Mouse (Mus musculus) liver, embryonic 11.5 days (tissue): ENCODE data around the gene Wdr1. TPM values are rescaled to one million over a fixed set of nuclear protein-coding genes. Genes with fewer than 3 reads are reported as not detected.

ENCODE experiments used
- ATAC-seq: fragments of 200-750 bp; cut with Nextera tagmentation; replicated peaks from 2 replicates; pipeline ENCODE4 v1.8.0; 2017; ENCODE audit warnings: moderate number of reproducible peaks, mild to moderate bottlenecking, moderate TSS enrichment, moderate library complexity; ENCODE audit not compliant: low FRiP score
- DNase-seq: peaks from one replicate; pipeline ENCODE4 v3.0.0-alpha.2; 2017; ENCODE audit warnings: low spot score
- H3K27ac ChIP-seq: fragments of 300-500 bp; sonication (generic); 2 replicates; pipeline ENCODE4 v1.5.1; 2014; ENCODE audit warnings: mild to moderate bottlenecking, low read depth, low read length, control low read depth
- H3K27me3 ChIP-seq: fragments of 300-500 bp; sonication (generic); replicated peaks from 2 replicates; pipeline ENCODE4 v1.6.1; 2014; ENCODE audit warnings: low read length, mixed read lengths; ENCODE audit not compliant: control insufficient read depth, insufficient read depth
- H3K36me3 ChIP-seq: fragments of 300-500 bp; sonication (generic); 2 replicates; pipeline ENCODE4 v1.6.1; 2014; ENCODE audit warnings: mild to moderate bottlenecking, low read length, moderate library complexity, mixed read lengths; ENCODE audit not compliant: control insufficient read depth, insufficient read depth
- H3K4me1 ChIP-seq: fragments of 300-500 bp; sonication (generic); replicated peaks from 2 replicates; pipeline ENCODE4 v1.6.1; 2014; ENCODE audit warnings: low read length, mixed read lengths; ENCODE audit not compliant: control insufficient read depth, insufficient read depth
- H3K4me2 ChIP-seq: fragments of 300-500 bp; sonication (generic); 2 replicates; pipeline ENCODE4 v1.6.1; 2014; ENCODE audit warnings: mild to moderate bottlenecking, control low read depth, moderate library complexity
- H3K4me3 ChIP-seq: fragments of 300-500 bp; sonication (generic); 2 replicates; pipeline ENCODE4 v1.5.1; 2014; ENCODE audit warnings: low read depth, low read length, control low read depth
- H3K9ac ChIP-seq: fragments of 300-500 bp; sonication (generic); 2 replicates; pipeline ENCODE4 v1.6.1; 2014; ENCODE audit warnings: low read depth, low read length, control low read depth
- H3K9me3 ChIP-seq: fragments of 300-500 bp; sonication (generic); 2 replicates; pipeline ENCODE4 v1.6.1; 2016; ENCODE audit warnings: low read length, inconsistent platforms, mixed read lengths; ENCODE audit not compliant: control insufficient read depth
- WGBS: fragments of 180-500 bp; shearing (Covaris S2); extraction: QIAGEN DNeasy Blood & Tissue Kit; methylation state at CpG from one replicate; pipeline ENCODE4 v1.1.7; 2014; 5-methylcytosine and 5-hydroxymethylcytosine counted together
- polyA plus RNA-seq: library from polyadenylated mRNA; unstranded; fragments of >200 nt; fragmentation: Nextera tagmentation; extraction: Ambion mirVana; gene quantifications from 2 replicates; pipeline ENCODE4 v1.2.1, GENCODE M21; 2014

Gene Wdr1
- polyA plus RNA-seq, 1 experiment from 2014 or later = 178 TPM

DNA sequence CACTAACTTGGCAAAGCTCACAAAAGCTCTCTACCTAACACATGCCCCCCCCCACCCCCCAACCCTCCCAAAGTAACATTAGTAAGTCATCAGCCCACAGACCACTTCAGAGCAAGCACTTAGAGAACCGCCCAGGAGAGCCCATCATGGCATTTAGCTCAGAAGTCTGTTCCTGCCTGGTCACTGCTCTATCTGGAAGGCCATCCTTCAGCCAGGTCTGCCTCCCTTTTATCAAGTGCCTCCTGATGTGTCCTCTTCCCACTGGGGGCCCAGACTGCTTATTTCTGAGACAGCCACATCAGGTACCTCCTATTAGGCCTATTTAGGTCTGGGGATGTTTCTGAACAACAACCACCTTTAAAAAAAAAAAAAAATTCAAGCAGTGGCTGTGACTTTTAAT is 22.1 kb downstream of the Wdr1 start:
- Histone ChIP-seq H3K4me2 (no peak overlapping the region), H3K9ac (no peak overlapping the region), H3K9me3 (no peaks in the 10 kb centered on the region), H3K27ac (no peak overlapping the region), H3K27me3 (no peaks in the 10 kb centered on the region), H3K36me3 (peaks cover 74% of the 10 kb centered on the region), H3K4me1 (no peaks in the 10 kb centered on the region), H3K4me3 (no peak overlapping the region)
- 73% methylated on average over 1 of the region's 1 CpGs for WGBS
- ATAC-seq = peak; percentile 42; the same call in 1 of the 2 replicates
- DNase-seq = no peak

GRCm38 (mm10) chr5:38538508-38538907 is 24.5 kb downstream of the Wdr1 start:
- Histone ChIP-seq H3K36me3 (peaks cover 75% of the 10 kb centered on the region), H3K27me3 (no peaks in the 10 kb centered on the region), H3K4me2 (no peak overlapping the region), H3K4me1 (no peaks in the 10 kb centered on the region), H3K4me3 (no peak overlapping the region), H3K9ac (no peak overlapping the region), H3K9me3 (no peaks in the 10 kb centered on the region), H3K27ac (no peak overlapping the region)
- 90% methylated on average over 8 of the region's 8 CpGs for WGBS
- no peak for ATAC-seq
- no peak for DNase-seq

GRCm38 (mm10) chr5:38537845-38538244 is 25.2 kb downstream of the Wdr1 start:
- Histone ChIP-seq H3K27me3 (no peaks in the 10 kb centered on the region), H3K4me2 (no peak overlapping the region), H3K9ac (no peak overlapping the region), H3K36me3 (peaks cover 72% of the 10 kb centered on the region), H3K27ac (no peak overlapping the region), H3K4me3 (no peak overlapping the region), H3K9me3 (no peaks in the 10 kb centered on the region), H3K4me1 (no peaks in the 10 kb centered on the region)
- ATAC-seq (no peak), DNase-seq (no peak)
- 91% methylated on average over 4 of the region's 4 CpGs for WGBS

DNA sequence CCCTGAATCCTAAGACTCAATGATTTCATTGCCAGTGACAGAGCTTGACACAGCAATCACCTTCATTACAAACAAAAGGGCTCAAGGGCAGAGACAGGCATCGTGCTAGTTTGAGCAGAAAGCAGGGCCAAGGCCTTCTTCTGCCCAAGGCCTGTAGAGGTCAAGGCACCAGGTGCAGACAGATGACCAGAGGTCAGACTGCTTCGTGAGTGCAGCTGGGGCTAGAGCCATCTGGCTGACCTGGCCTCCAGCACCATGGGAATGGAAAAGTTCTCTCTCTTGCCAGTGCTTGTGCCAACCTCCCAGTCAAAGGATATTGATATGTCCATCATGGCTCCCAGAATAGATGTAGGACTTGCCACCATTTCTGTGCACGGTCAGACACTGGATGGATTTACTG is 26.2 kb downstream of the Wdr1 start:
- H3K4me3 ChIP-seq = no peak overlapping the region
- no peak overlapping the region for H3K4me2 ChIP-seq
- H3K36me3 ChIP-seq = peaks cover 75% of the 10 kb centered on the region
- H3K9ac ChIP-seq = no peak overlapping the region
- WGBS = 86% methylated on average over 3 of the region's 3 CpGs
- ATAC-seq = no peak
- no peaks in the 10 kb centered on the region for H3K9me3 ChIP-seq
- H3K27ac ChIP-seq = no peak overlapping the region
- H3K27me3 ChIP-seq = no peaks in the 10 kb centered on the region
- no peaks in the 10 kb centered on the region for H3K4me1 ChIP-seq
- DNase-seq = no peak

DNA sequence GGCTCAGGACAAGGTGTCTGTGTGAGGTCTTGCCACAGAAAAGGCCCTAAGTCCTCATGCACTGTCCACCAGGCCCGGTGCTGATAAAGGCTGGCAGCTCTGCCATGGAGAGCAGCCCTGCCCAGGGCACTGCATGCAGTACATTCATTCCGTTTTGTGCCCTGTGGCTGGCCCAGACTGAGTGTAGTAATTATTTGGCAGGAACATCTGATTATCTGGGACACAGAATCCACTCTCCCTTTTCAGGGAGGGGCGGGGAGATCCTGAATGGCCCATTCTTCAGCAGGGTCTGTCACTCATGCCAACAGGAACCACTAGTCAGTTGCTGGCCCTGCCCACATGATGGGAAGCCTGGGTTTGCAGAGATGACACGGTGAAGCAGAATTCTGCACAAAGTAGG is 30.9 kb downstream of the Wdr1 start:
- H3K27ac ChIP-seq = no peak overlapping the region
- no peaks in the 10 kb centered on the region for H3K4me1 ChIP-seq
- H3K4me2 ChIP-seq = no peak overlapping the region
- H3K9ac ChIP-seq = no peak overlapping the region
- no peak for ATAC-seq
- H3K27me3 ChIP-seq = no peaks in the 10 kb centered on the region
- 85% methylated on average over 4 of the region's 4 CpGs for WGBS
- H3K4me3 ChIP-seq = no peak overlapping the region
- peaks cover 81% of the 10 kb centered on the region for H3K36me3 ChIP-seq
- no peak for DNase-seq
- H3K9me3 ChIP-seq = no peaks in the 10 kb centered on the region

DNA sequence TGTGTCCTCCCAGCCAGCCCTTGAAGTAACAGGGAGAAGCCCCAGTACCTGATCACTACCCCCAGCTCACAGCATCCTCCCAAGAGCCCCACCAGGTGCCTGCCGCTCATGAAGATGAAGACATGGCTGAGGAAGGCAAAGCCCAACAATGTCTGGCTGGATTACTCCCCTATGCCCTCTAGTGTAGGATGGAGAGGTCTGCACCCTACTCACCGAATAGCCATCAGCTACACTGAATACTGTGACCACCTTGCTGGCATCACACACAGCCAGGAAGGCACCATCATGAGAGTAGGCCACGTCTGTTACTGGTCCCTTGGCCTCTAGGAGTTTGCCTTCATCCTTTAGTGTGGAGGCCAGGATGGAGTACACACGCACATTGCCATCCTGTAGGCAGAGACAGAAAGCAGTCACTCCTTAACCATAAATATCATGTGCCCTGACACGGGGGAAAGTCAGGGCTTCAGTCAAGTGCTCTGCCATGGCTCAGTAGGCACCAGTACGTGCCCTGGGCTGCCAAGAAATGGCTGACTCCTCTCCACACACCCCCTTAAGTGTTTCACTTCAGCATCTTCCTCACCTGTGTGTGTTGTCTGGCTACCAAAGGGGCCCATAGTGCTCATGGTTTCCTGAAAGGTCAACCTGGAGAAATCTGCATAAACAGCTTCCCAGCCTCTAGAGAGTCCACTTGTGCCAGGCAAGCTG is 33.1 kb downstream of the Wdr1 start:
- Histone ChIP-seq H3K4me2 (no peak overlapping the region), H3K36me3 (peaks cover 63% of the 10 kb centered on the region), H3K4me1 (no peaks in the 10 kb centered on the region), H3K9me3 (no peaks in the 10 kb centered on the region), H3K27me3 (no peaks in the 10 kb centered on the region), H3K27ac (no peak overlapping the region), H3K9ac (no peak overlapping the region), H3K4me3 (no peak overlapping the region)
- 79% methylated on average over 6 of the region's 6 CpGs for WGBS
- DNase-seq (no peak), ATAC-seq (no peak; the same call in 1 of the 2 replicates)

GRCm38 (mm10) chr5:38522977-38523376 is 40.0 kb downstream of the Wdr1 start:
- Histone ChIP-seq H3K27ac (no peak overlapping the region), H3K4me3 (no peak overlapping the region), H3K36me3 (peaks cover 11% of the 10 kb centered on the region), H3K4me1 (no peaks in the 10 kb centered on the region), H3K27me3 (no peaks in the 10 kb centered on the region), H3K4me2 (no peak overlapping the region), H3K9ac (no peak overlapping the region), H3K9me3 (no peaks in the 10 kb centered on the region)
- ATAC-seq = no peak
- whole genome bisulfite sequencing = 96% methylated on average over 5 of the region's 5 CpGs
- DNase-seq = no peak

DNA sequence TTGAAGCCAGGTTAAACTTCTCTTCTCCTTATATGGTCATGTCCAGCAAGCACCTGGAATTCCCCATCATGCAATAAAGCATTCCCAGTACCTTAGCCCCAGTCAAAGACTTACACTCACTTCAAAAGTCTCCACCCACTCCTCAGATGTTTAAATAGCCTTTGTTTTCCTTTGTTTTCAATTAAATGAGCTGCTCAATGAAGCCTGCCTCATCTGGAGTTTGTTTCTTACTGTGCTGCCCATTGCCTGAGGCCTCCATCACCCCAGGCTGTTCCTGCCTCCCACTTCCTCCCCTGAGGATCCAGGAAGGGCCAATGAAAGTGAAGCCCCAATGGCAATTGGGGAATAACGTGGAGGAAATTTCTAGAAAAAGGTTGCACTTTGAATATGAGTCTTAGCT is 42.2 kb downstream of the Wdr1 start:
- no peaks in the 10 kb centered on the region for H3K27me3 ChIP-seq
- H3K4me3 ChIP-seq = no peak overlapping the region
- WGBS = 50% methylated on average over 1 of the region's 1 CpGs
- no peaks in the 10 kb centered on the region for H3K9me3 ChIP-seq
- DNase-seq = no peak
- H3K4me2 ChIP-seq = no peak overlapping the region
- no peak overlapping the region for H3K9ac ChIP-seq
- H3K27ac ChIP-seq = no peak overlapping the region
- peaks cover 4% of the 10 kb centered on the region; the same call in 1 of the 2 replicates for H3K4me1 ChIP-seq
- 0 out of 2 replicates have a peak, but pooled peaks cover 2% of the 10 kb centered on the region for H3K36me3 ChIP-seq
- ATAC-seq = no peak

DNA sequence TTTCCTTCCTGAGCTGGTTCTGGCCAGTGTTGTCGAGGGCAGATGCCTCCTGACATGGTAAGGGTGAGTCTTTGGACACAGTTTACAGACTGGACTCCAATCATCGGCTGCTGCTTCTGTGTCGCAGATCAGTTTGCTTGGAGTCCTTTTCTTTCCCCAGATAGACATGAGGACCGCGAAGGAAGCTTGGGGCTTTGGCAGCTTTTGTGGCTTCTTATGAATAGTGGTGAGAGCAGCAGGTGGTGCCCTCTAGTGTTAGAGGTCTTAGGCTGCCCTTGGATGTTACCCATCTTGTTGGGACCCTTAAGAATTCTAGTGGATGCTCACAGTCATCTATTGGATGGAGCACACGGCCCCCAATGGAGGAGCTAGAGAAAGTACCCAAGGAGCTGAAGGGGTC is 46.8 kb downstream of the Wdr1 start:
- 33% methylated on average over 6 of the region's 6 CpGs for WGBS
- H3K4me2 ChIP-seq = no peak overlapping the region
- peak; percentile 54 for ATAC-seq
- no peaks in the 10 kb centered on the region for H3K36me3 ChIP-seq
- H3K9me3 ChIP-seq = no peaks in the 10 kb centered on the region
- no peak overlapping the region for H3K9ac ChIP-seq
- no peaks in the 10 kb centered on the region for H3K27me3 ChIP-seq
- H3K4me3 ChIP-seq = no peak overlapping the region
- no peak overlapping the region for H3K27ac ChIP-seq
- DNase-seq = no peak
- peaks cover 16% of the 10 kb centered on the region for H3K4me1 ChIP-seq
